ENCODE assay signal across 12 mouse cellular contexts in the genomic region with DNA sequence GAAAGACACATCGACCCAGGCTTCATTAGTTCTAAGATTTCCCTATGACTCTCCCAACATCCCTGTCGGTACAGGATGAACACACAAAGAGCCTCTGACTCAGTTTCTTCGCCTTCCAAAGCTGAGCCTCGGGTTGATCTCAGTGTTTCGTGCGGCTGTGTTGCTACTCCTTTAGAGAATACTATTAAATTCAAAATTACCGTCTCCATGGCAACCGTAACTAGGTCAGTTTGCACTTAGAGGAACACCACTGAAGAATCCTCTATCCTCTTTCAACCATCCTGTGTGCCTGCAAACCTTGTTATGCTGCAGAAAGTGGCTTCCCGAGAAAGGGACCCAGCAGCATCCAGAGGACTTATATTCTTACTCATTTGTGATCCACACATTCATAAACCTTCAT. TPM values are rescaled to one million over a fixed set of nuclear protein-coding genes. Genes with fewer than 3 reads are reported as not detected.
DNase-seq lines count a peak whose midpoint lies in the region; ATAC-seq and TF ChIP-seq lines count a peak whose summit lies in the region.
"Had no signal": no experiment of that assay in that cellular context is flagged by ENCODE, and none has a peak within 500 bp of the region (broad histone marks: within the 10 kb centered on the region; RNA-seq: fewer than 3 reads in every experiment).

No protein-coding gene starts in this region.

- no peak overlapping the region for H3K4me2 ChIP-seq in forebrain, embryonic 11.5 days (ENCODE audit: low read depth, low read length, severe bottlenecking)
- H3K4me2 ChIP-seq: heart, embryonic 15.5 days; lung, embryonic 14.5 days had no signal

- H3K4me3 ChIP-seq in forebrain, embryonic 11.5 days (ENCODE audit: low read depth, low read length), result no peak overlapping the region
- no peak overlapping the region for H3K4me3 ChIP-seq in forebrain, embryonic 10.5 days
- H3K4me3 ChIP-seq in gastrocnemius, adult 2 months, result no peak overlapping the region
- H3K4me3 ChIP-seq: heart, embryonic 15.5 days had no signal

- no peaks in the 10 kb centered on the region for H3K36me3 ChIP-seq in forebrain, embryonic 11.5 days (ENCODE audit: control insufficient read depth, insufficient read depth, low read length)
- no peaks in the 10 kb centered on the region for H3K36me3 ChIP-seq in forebrain, embryonic 10.5 days (replicated peaks)
- H3K36me3 ChIP-seq: heart, embryonic 15.5 days had no signal

- no peak overlapping the region for H3K27ac ChIP-seq in forebrain, embryonic 11.5 days (ENCODE audit: low read depth, low read length)
- H3K27ac ChIP-seq in forebrain, embryonic 10.5 days, result no peak overlapping the region
- H3K27ac ChIP-seq in gastrocnemius, adult 2 months, result no peak overlapping the region
- H3K27ac ChIP-seq: heart, embryonic 15.5 days had no signal

- ATAC-seq in forebrain, embryonic 11.5 days (replicated peaks; ENCODE audit: low FRiP score), result peak; percentile 52; the same call in 1 of the 2 replicates
- no peak for ATAC-seq in monocyte, adult 5-6 weeks (replicated peaks; ENCODE audit: insufficient number of reproducible peaks, low FRiP score, low TSS enrichment, poor library complexity, severe bottlenecking)

- no peaks in the 10 kb centered on the region for H3K27me3 ChIP-seq in forebrain, embryonic 11.5 days (ENCODE audit: control insufficient read depth, insufficient read depth, low read length)
- no peaks in the 10 kb centered on the region for H3K27me3 ChIP-seq in forebrain, embryonic 10.5 days (ENCODE audit: poor library complexity, severe bottlenecking)
- H3K27me3 ChIP-seq: heart, embryonic 15.5 days had no signal

- H3K9me3 ChIP-seq in forebrain, embryonic 11.5 days (ENCODE audit: control insufficient read depth, low read length), result no peaks in the 10 kb centered on the region
- H3K9me3 ChIP-seq in forebrain, embryonic 10.5 days, result no peaks in the 10 kb centered on the region
- H3K9me3 ChIP-seq: heart, embryonic 15.5 days had no signal

- DNase-seq in forebrain, embryonic 11.5 days (ENCODE audit: low spot score), result no peak
- no peak for DNase-seq in forebrain, embryonic 10.5 days (ENCODE audit: extremely low spot score, low spot score)
- DNase-seq in frontal cortex, postnatal 14 days (ENCODE audit: low spot score in 2 of 2), result peak; percentile 5 to 10
- peak; percentile 62 to 86 for DNase-seq in left cerebral cortex, postnatal 14 days (ENCODE audit: low spot score in 2 of 2)
- DNase-seq in right cerebral cortex, postnatal 10 days (ENCODE audit: low spot score in 2 of 2), result peak; percentile 56 to 73
- no peak for DNase-seq in gastrocnemius, postnatal 36 days
- no peak for DNase-seq in gastrocnemius, adult 2 months
- DNase-seq: kidney, postnatal 36 days; lung, embryonic 14.5 days had no signal

- no peak overlapping the region for H3K9ac ChIP-seq in forebrain, embryonic 11.5 days (ENCODE audit: low read length)
- H3K9ac ChIP-seq: heart, embryonic 15.5 days; lung, embryonic 14.5 days had no signal

- intact Hi-C loops in left cerebral cortex, postnatal 14 days (cut with DNase I), result no loop called here
- intact Hi-C loops in gastrocnemius, postnatal 36 days (cut with DNase I), result no loop called here
- intact Hi-C loops in gastrocnemius, adult 2 months (cut with DNase I), result no loop called here

- no peaks in the 10 kb centered on the region for H3K4me1 ChIP-seq in forebrain, embryonic 11.5 days (replicated peaks; ENCODE audit: control insufficient read depth, insufficient read depth, low read length)
- no peaks in the 10 kb centered on the region for H3K4me1 ChIP-seq in forebrain, embryonic 10.5 days
- H3K4me1 ChIP-seq: heart, embryonic 15.5 days had no signal

- WGBS in forebrain, embryonic 11.5 days, result 76% methylated on average over 9 of the region's 9 CpGs
- 79% methylated on average over 9 of the region's 9 CpGs for WGBS in forebrain, embryonic 10.5 days

- no peak for TF ChIP-seq CTCF in gastrocnemius, adult 2 months (IDR thresholded peaks at IDR 0.05)

RNA-seq across cellular contexts. Expression of gene Arhgef38, which starts 9.3 kb away (rescaled TPM):
- 0.07 TPM in 1 of 2 replicates, not detected in the other for polyA plus RNA-seq in forebrain, embryonic 11.5 days (2014; fragmentation: Nextera tagmentation; extraction: Ambion mirVana)
- polyA plus RNA-seq in forebrain, embryonic 10.5 days (2016; fragmentation: Nextera tagmentation; extraction: Ambion mirVana), result 0.02 and 0.10 TPM in 2 replicates
- total RNA-seq in left cerebral cortex, postnatal 14 days (2021), result under 1 TPM in 1 of 2 experiments, not detected in 1; 0.20 TPM
- total RNA-seq in gastrocnemius, postnatal 36 days (2021), result not detected
- not detected for total RNA-seq in gastrocnemius, adult 2 months (2021)
- total RNA-seq in monocyte, adult 5-6 weeks (2017), result not detected in 3 replicates
- polyA plus RNA-seq: C2C12 had no signal

Comparison
In these comparisons a context has a peak if more than half of its experiments do, and no peak if none do; other contexts are left out.
1. DNase-seq: peak in frontal cortex, postnatal 14 days (2 of 2), left cerebral cortex, postnatal 14 days (2 of 2) and right cerebral cortex, postnatal 10 days (2 of 2); none in forebrain, embryonic 11.5 days (single experiment), forebrain, embryonic 10.5 days (single experiment), gastrocnemius, postnatal 36 days (0 of 2) and gastrocnemius, adult 2 months (single experiment).